Mouse (Mus musculus): ENCODE measurements around the gene H2-Ab1. TPM values are rescaled to one million over a fixed set of nuclear protein-coding genes. Genes with fewer than 3 reads are reported as not detected.

Gene H2-Ab1
- 5.3 and 5.6 TPM in 2 replicates for polyA plus RNA-seq (2015; fragmentation: Nextera tagmentation; extraction: Ambion mirVana)

DNA sequence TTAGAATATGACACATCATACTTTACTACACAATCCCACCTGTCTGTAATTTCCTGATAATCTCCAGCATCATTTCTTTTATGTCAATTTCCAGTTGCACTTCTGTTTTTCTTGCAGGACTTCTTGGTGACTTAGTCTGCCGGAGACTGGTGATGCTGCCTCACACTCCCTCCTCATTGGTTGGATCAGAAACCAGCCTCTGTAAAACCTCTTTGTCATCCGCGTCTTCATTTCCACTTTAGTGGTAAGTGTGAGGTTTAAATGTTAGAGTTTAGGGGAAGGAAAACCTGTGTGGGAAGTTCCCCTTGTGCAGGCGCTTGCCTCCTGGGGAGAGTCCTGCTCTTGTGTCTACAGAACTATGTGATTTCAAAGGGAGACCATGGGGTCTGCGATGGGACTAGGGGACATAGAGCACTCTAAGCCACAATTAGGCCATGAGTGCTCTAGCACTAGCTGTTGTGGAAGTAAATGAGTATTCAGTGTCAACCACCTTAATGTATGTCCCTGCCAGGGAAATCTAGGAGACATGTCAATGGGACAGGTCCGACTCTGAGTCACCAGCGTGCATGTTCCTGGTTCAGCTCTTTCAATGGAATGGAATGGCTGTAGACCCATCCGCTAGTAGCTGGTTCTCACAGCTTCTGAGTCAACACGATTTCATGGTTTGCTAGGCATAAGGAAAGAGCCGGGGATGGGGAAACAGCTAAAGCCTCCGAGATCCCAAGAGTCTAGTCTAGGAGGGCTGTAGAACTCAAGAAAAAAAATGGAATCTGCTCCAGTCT lies at the start of gene H2-Ab1:
H2-Ab1 (plus strand) TSS at position 96 of the 782 bp plus-strand sequence.
- no peak for ATAC-seq (ENCODE audit: insufficient number of reproducible peaks, insufficient read depth, low FRiP score, low TSS enrichment, low read depth)
- peaks cover 16% of the 10 kb centered on the region for H3K27me3 ChIP-seq
- 73% methylated on average over 11 of the region's 11 CpGs for WGBS
- no peak within 1 kb of the TSS for H3K27ac ChIP-seq
- H3K4me1 ChIP-seq: 0 out of 2 replicates have a peak, but pooled peaks cover 12% of the 10 kb centered on the region
- no peak within 1 kb of the TSS for H3K4me2 ChIP-seq
- H3K36me3 ChIP-seq: no peaks in the 10 kb centered on the region
- H3K4me3 ChIP-seq: no peak within 1 kb of the TSS
- H3K9ac ChIP-seq: no peak within 1 kb of the TSS
- H3K9me3 ChIP-seq: no peaks in the 10 kb centered on the region

DNA sequence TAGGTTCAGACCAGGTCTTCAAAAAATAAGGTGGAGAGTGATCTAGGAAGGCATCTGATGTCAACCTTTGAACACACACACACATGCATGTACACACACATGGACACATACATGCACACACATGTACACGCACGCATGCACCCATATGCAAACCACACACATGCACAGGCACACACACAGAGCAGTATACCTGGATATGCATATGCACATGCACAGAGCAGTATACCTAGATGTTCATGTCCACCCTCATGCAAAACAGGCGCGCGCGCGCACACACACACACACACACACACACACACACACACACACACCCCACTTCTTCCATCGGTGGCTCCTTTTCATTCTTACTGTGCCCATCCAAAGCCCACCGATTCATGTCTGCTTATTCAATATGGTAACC lies 49.6 kb upstream of the H2-Ab1 start:
- peaks cover 91% of the 10 kb centered on the region for H3K27me3 ChIP-seq
- no peak overlapping the region for H3K4me3 ChIP-seq

DNA sequence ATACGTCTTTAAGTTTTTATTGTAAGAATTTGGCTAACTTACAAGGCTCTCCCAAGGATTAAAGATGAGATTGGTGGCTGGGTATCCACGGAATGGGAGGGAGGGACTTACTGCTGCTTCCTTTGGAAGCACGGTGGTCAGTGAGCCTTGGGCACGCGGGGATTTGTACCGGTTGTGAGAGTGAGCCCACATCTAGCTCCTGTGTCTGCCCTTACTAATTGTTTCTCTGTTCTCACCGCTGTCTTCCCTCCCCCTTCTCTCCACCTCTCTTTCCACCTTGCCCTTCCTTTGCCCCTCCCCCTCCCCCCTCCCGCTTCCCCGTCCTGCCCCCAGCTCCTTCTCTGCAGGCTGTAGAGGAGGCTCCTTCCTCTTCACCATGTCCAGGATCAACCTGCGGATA lies 49.1 kb upstream of the H2-Ab1 start:
- H3K27me3 ChIP-seq: peaks cover 91% of the 10 kb centered on the region
- no peaks in the 10 kb centered on the region for H3K36me3 ChIP-seq
- WGBS: 24% methylated on average over 10 of the region's 10 CpGs
- H3K4me2 ChIP-seq: no peak overlapping the region
- no peaks in the 10 kb centered on the region for H3K9me3 ChIP-seq
- no peak overlapping the region for H3K27ac ChIP-seq
- no peak overlapping the region for H3K9ac ChIP-seq
- H3K4me3 ChIP-seq: no peak overlapping the region
- no peak for ATAC-seq (ENCODE audit: insufficient number of reproducible peaks, insufficient read depth, low FRiP score, low TSS enrichment, low read depth)
- peaks cover 10% of the 10 kb centered on the region for H3K4me1 ChIP-seq

More for the DNA sequence above, 49.6 kb upstream of the H2-Ab1 start:
- Histone ChIP-seq H3K4me1 (peaks cover 10% of the 10 kb centered on the region), H3K4me2 (no peak overlapping the region), H3K36me3 (no peaks in the 10 kb centered on the region), H3K9me3 (no peaks in the 10 kb centered on the region), H3K9ac (no peak overlapping the region), H3K27ac (no peak overlapping the region)
- WGBS: 93% methylated on average over 9 of the region's 9 CpGs
- ATAC-seq (ENCODE audit: insufficient number of reproducible peaks, insufficient read depth, low FRiP score, low TSS enrichment, low read depth): no peak

DNA sequence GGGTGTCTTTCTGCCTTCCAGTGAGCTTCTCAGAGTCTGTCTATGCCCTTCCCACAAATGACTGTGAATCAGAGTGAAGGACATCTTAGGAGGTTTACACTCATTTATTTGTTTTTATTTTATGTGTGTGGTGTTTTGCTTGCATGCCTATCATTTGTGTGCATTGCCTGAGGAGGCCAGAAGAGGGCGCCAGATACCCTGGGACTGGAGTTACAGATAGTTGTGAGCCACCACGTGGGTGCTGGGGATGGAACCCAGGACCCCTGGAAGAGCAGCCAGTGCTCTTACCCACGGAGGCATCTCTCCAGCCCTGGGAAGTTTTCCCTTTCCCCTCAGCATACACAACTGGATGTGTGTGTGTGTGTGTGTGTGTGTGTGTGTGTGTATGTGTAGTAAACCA lies 47.8 kb upstream of the H2-Ab1 start:
- no peak overlapping the region for H3K9ac ChIP-seq
- no peak for ATAC-seq (ENCODE audit: insufficient number of reproducible peaks, insufficient read depth, low FRiP score, low TSS enrichment, low read depth)
- no peaks in the 10 kb centered on the region for H3K36me3 ChIP-seq
- peaks cover 95% of the 10 kb centered on the region for H3K27me3 ChIP-seq
- H3K9me3 ChIP-seq: no peaks in the 10 kb centered on the region
- WGBS: 36% methylated on average over 3 of the region's 3 CpGs
- H3K4me1 ChIP-seq: peaks cover 10% of the 10 kb centered on the region
- no peak overlapping the region for H3K4me3 ChIP-seq
- no peak overlapping the region for H3K27ac ChIP-seq
- H3K4me2 ChIP-seq: no peak overlapping the region

DNA sequence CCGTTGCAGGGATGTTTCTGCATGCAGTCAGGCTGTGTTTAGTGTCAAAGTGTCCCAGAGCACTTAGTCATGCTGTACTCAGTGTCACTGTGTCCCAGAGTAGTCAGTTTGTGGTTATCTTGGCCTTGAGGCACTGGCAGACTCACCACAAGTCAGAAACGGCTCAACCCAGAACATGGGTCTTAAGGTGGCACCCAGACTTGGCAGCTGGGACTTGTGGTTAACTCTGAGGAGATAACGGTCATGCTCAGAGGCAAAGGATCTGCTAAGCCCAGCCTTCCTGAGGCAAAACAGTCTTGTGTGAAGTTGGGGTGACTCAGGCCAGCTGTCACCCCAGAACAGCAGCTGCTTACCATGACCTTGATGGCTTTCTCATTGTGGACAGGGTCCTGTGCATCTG lies 46.9 kb upstream of the H2-Ab1 start:
- Histone ChIP-seq H3K4me1 (0 out of 2 replicates have a peak, but pooled peaks cover under 1% of the 10 kb centered on the region), H3K27ac (no peak overlapping the region), H3K36me3 (no peaks in the 10 kb centered on the region), H3K9me3 (no peaks in the 10 kb centered on the region), H3K4me2 (no peak overlapping the region), H3K4me3 (no peak overlapping the region), H3K27me3 (peaks cover 95% of the 10 kb centered on the region), H3K9ac (no peak overlapping the region)
- ATAC-seq (ENCODE audit: insufficient number of reproducible peaks, insufficient read depth, low FRiP score, low TSS enrichment, low read depth): no peak
- WGBS: 67% methylated on average over 3 of the region's 3 CpGs

DNA sequence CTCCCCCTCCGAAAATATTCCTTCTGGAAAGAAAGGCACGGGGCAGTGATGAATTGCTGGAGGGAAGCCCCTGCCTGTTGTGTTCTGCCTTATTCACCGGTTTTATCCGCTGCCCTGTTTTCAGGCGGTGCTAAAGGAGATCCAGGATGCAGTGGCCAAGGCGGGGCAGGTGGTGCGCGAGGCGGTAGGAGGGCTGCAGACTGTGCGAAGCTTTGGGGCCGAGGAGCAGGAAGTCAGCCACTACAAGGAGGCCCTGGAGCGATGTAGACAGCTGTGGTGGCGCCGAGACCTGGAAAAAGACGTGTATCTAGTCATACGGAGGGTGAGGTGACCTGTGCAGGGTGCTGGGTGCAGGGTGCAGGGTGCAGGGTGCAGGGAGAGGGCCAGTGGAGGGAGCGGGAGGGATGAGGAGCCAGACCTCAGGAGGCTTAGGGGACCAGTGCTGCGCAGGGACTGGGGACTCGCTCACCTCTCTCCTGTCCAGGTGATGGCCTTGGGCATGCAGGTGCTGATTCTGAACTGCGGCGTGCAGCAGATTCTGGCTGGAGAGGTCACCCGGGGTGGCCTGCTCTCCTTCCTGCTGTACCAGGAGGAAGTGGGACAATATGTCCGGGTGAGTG lies 45.6 kb upstream of the H2-Ab1 start:
- no peak overlapping the region for H3K27ac ChIP-seq
- H3K4me1 ChIP-seq: no peaks in the 10 kb centered on the region
- 0 out of 2 replicates have a peak overlapping the region, but pooled peaks have one; percentile 7 for H3K4me3 ChIP-seq
- H3K9me3 ChIP-seq: no peaks in the 10 kb centered on the region
- WGBS: 15% methylated on average over 23 of the region's 23 CpGs
- no peak overlapping the region for H3K9ac ChIP-seq
- ATAC-seq (ENCODE audit: insufficient number of reproducible peaks, insufficient read depth, low FRiP score, low TSS enrichment, low read depth): no peak
- no peak overlapping the region for H3K4me2 ChIP-seq
- H3K27me3 ChIP-seq: peaks cover 92% of the 10 kb centered on the region
- H3K36me3 ChIP-seq: no peaks in the 10 kb centered on the region

DNA sequence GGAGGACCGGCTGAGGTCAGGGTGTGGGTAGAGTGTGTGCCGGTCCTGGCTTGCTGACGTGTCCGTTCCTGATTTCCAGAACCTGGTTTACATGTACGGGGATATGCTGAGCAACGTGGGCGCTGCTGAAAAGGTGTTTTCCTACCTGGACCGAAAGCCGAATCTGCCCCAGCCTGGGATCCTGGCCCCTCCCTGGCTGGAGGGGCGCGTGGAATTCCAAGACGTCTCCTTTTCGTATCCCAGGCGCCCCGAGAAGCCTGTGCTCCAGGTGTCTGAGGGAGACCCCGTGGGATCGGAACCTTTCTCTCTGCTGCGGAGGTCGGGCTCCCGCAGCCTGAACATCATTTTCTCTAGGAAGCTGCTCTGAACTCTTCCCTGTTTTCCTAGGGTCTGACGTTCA lies 43.6 kb upstream of the H2-Ab1 start:
- WGBS: 44% methylated on average over 21 of the region's 21 CpGs

DNA sequence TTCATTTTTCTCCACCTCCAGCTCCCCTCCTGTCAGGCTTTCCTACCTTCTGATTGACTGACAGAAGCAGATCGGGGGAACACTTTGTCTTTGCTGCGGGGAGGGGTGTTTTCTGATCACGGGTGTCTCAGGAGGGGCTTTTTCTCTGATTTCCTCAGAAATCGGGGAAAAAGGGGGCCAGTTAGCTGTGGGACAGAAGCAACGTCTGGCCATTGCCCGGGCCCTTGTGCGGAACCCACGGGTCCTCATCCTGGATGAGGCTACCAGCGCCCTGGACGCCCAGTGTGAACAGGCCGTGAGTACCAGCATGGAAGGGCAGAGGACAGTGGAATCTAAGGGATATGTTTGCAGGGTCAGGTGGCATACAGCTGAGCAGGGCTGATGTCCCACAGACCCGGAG lies 42.3 kb upstream of the H2-Ab1 start:
- peaks cover 69% of the 10 kb centered on the region for H3K27me3 ChIP-seq

More for the DNA sequence above, 43.6 kb upstream of the H2-Ab1 start:
- ATAC-seq (ENCODE audit: insufficient number of reproducible peaks, insufficient read depth, low FRiP score, low TSS enrichment, low read depth): no peak
- no peak overlapping the region for H3K4me3 ChIP-seq
- H3K27me3 ChIP-seq: peaks cover 81% of the 10 kb centered on the region
- H3K4me1 ChIP-seq: no peaks in the 10 kb centered on the region
- no peaks in the 10 kb centered on the region for H3K36me3 ChIP-seq
- 0 out of 2 replicates have a peak, but pooled peaks cover 3% of the 10 kb centered on the region for H3K9me3 ChIP-seq
- H3K4me2 ChIP-seq: peak overlapping the region; percentile 31
- H3K9ac ChIP-seq: no peak overlapping the region
- H3K27ac ChIP-seq: no peak overlapping the region

DNA sequence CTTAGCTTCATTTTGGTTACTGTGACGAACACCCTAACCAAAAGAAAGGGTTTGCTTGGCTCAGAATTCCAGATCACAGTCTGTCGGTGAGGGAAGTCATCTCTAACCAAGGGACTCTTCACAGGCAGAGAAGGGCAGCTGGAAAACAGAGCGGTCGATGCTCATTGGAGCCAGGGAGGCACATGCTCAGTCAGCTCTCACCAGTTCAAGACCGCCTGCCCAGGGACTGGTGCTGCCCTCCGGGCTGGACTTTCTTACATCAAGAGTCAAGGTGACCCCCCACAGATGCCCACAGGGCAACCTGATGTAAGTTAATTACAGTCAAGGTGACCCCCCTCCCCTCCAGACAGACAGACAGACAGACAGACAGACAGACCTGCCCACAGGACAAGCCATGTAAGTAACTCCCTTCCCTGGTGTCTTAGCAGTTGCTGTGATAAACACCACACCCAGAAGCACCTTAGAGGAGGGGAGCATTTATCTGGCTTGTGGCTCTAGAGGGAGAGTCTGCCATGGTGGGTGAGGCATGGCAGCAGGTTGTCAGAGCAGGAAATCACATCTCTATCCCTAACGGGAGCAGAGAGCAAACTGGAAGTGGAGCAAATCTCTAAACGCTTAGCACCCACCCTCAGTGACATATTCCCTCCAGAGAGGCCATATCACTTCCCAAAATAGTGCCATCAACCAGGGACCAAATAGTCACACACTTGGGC lies 40.1 kb upstream of the H2-Ab1 start:
- Histone ChIP-seq H3K36me3 (no peaks in the 10 kb centered on the region), H3K4me2 (no peak overlapping the region), H3K9me3 (0 out of 2 replicates have a peak, but pooled peaks cover 3% of the 10 kb centered on the region), H3K27ac (no peak overlapping the region), H3K4me1 (no peaks in the 10 kb centered on the region), H3K4me3 (no peak overlapping the region), H3K9ac (no peak overlapping the region), H3K27me3 (peaks cover 47% of the 10 kb centered on the region)
- WGBS: 85% methylated on average over 8 of the region's 8 CpGs
- no peak for ATAC-seq (ENCODE audit: insufficient number of reproducible peaks, insufficient read depth, low FRiP score, low TSS enrichment, low read depth)

More for the DNA sequence above, 42.3 kb upstream of the H2-Ab1 start:
- H3K9ac ChIP-seq: no peak overlapping the region
- ATAC-seq (ENCODE audit: insufficient number of reproducible peaks, insufficient read depth, low FRiP score, low TSS enrichment, low read depth): no peak
- no peak overlapping the region for H3K4me3 ChIP-seq
- 0 out of 2 replicates have a peak, but pooled peaks cover 3% of the 10 kb centered on the region for H3K9me3 ChIP-seq
- no peaks in the 10 kb centered on the region for H3K36me3 ChIP-seq
- 79% methylated on average over 12 of the region's 12 CpGs for WGBS
- H3K27ac ChIP-seq: no peak overlapping the region
- H3K4me2 ChIP-seq: no peak overlapping the region
- no peaks in the 10 kb centered on the region for H3K4me1 ChIP-seq

DNA sequence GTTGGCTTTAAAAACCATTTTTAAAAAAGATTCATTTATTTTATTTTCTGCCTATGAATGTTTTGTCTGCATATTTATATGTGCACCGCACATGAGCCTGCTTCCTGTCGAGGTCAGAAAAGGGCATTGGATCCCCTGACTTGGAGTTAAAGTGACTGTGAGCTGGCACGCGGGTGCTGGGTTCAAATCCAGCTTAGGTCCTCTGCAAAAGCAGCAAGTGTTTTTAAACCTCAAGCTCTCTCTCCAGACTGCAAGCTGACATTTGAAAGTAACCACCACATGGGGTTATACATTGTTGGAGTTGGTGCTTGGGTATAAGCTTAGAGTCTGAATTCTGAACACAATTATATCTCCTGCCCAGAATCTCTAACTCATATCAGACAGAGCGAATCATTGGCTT lies 39.5 kb upstream of the H2-Ab1 start:
- H3K36me3 ChIP-seq: no peaks in the 10 kb centered on the region
- ATAC-seq (ENCODE audit: insufficient number of reproducible peaks, insufficient read depth, low FRiP score, low TSS enrichment, low read depth): no peak
- peaks cover 40% of the 10 kb centered on the region for H3K27me3 ChIP-seq
- no peak overlapping the region for H3K27ac ChIP-seq
- H3K4me3 ChIP-seq: no peak overlapping the region
- H3K9me3 ChIP-seq: 0 out of 2 replicates have a peak, but pooled peaks cover 3% of the 10 kb centered on the region
- 85% methylated on average over 5 of the region's 5 CpGs for WGBS
- no peaks in the 10 kb centered on the region for H3K4me1 ChIP-seq
- no peak overlapping the region for H3K4me2 ChIP-seq
- H3K9ac ChIP-seq: no peak overlapping the region

DNA sequence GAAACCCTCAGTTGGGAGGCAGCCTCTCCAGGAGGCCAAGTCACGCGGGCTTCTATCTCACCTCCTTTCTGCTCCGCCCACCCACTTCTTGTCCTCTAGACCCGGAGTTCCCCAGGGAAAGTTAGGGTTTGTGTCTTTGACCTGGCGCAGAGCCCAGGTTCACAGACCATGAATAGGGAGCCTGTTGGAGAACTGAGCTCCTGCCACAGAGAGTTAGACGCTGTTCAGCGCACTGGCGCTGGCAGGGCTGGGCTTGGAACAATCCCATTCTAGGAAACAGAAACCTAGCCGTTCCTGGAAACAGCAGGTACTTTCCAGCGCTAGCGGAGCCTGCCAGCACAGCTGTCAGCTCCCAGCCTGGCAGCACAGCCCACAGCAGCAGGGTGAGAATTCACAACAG lies 38.8 kb upstream of the H2-Ab1 start:
- WGBS: 85% methylated on average over 11 of the region's 11 CpGs
- ATAC-seq (ENCODE audit: insufficient number of reproducible peaks, insufficient read depth, low FRiP score, low TSS enrichment, low read depth): no peak

More for the DNA sequence above, 38.8 kb upstream of the H2-Ab1 start:
- H3K36me3 ChIP-seq: no peaks in the 10 kb centered on the region
- H3K27me3 ChIP-seq: peaks cover 34% of the 10 kb centered on the region
- H3K9me3 ChIP-seq: 0 out of 2 replicates have a peak, but pooled peaks cover 3% of the 10 kb centered on the region
- H3K4me3 ChIP-seq: no peak overlapping the region
- H3K4me2 ChIP-seq: no peak overlapping the region
- no peak overlapping the region for H3K9ac ChIP-seq
- H3K27ac ChIP-seq: no peak overlapping the region
- no peaks in the 10 kb centered on the region for H3K4me1 ChIP-seq
